Mouse (Mus musculus) limb, embryonic 15.5 days (tissue): ENCODE results near the gene Plb1. TPM values are rescaled to one million over a fixed set of nuclear protein-coding genes. Genes with fewer than 3 reads are reported as not detected.

ENCODE experiments used
- ATAC-seq: fragments of 200-750 bp; cut with Nextera tagmentation; 2 replicates; pipeline ENCODE4 v1.8.0; 2017; ENCODE audit warnings: low read depth, moderate TSS enrichment; ENCODE audit not compliant: insufficient number of reproducible peaks, low FRiP score, low TSS enrichment
- H3K27ac ChIP-seq: fragments of 300-500 bp; sonication (generic); 2 replicates; pipeline ENCODE4 v1.5.1; 2015; ENCODE audit warnings: moderate library complexity, mild to moderate bottlenecking, inconsistent platforms
- H3K27me3 ChIP-seq: fragments of 300-500 bp; sonication (generic); 2 replicates; pipeline ENCODE4 v1.6.1; 2015; ENCODE audit warnings: inconsistent platforms
- H3K36me3 ChIP-seq: fragments of 300-500 bp; sonication (generic); 2 replicates; pipeline ENCODE4 v1.6.1; 2015; ENCODE audit warnings: inconsistent platforms
- H3K4me1 ChIP-seq: fragments of 300-500 bp; sonication (generic); 2 replicates; pipeline ENCODE4 v1.6.1; 2015; ENCODE audit warnings: inconsistent platforms
- H3K4me2 ChIP-seq: fragments of 300-500 bp; sonication (generic); 2 replicates; pipeline ENCODE4 v1.6.1; 2015; ENCODE audit warnings: mild to moderate bottlenecking, inconsistent platforms
- H3K4me3 ChIP-seq: fragments of 300-500 bp; sonication (generic); 2 replicates; pipeline ENCODE4 v1.5.1; 2015; ENCODE audit warnings: mild to moderate bottlenecking, inconsistent platforms
- H3K9ac ChIP-seq: fragments of 300-500 bp; sonication (generic); 2 replicates; pipeline ENCODE4 v1.6.1; 2015; ENCODE audit warnings: inconsistent platforms
- H3K9me3 ChIP-seq: fragments of 300-500 bp; sonication (generic); 2 replicates; pipeline ENCODE4 v1.6.1; 2016; ENCODE audit warnings: inconsistent platforms
- WGBS: fragments of 180-500 bp; shearing (Covaris S2); methylation state at CpG from one replicate; pipeline ENCODE4 v1.1.7; 2015; 5-methylcytosine and 5-hydroxymethylcytosine counted together
- polyA plus RNA-seq: library from polyadenylated mRNA; unstranded; fragments of >200 nt; fragmentation: Nextera tagmentation; extraction: Ambion mirVana; gene quantifications from 2 replicates; pipeline ENCODE4 v1.2.1, GENCODE M21; 2015

The Plb1 gene
- 1.0 and 1.6 TPM in 2 replicates for polyA plus RNA-seq

- H3K9me3 ChIP-seq = no peaks in the 10 kb centered on the region
- no peak within 1 kb of the TSS for H3K27ac ChIP-seq
- 0 out of 2 replicates have a peak, but pooled peaks cover 2% of the 10 kb centered on the region for H3K4me1 ChIP-seq
- ATAC-seq = no peak
- 79% methylated on average over 9 of the region's 9 CpGs for WGBS
- no peak within 1 kb of the TSS for H3K9ac ChIP-seq
- H3K4me2 ChIP-seq = no peak within 1 kb of the TSS
- no peaks in the 10 kb centered on the region for H3K36me3 ChIP-seq
- no peak within 1 kb of the TSS for H3K4me3 ChIP-seq
- no peaks in the 10 kb centered on the region for H3K27me3 ChIP-seq
These were observed at the start of gene Plb1 for GRCm38 (mm10) chr5:32232474-32232873. Gene Plb1 (plus strand): TSS chr5:32232708.

- WGBS = 42% methylated on average over 4 of the region's 4 CpGs
- H3K4me1 ChIP-seq = 0 out of 2 replicates have a peak, but pooled peaks cover 6% of the 10 kb centered on the region
- no peaks in the 10 kb centered on the region for H3K27me3 ChIP-seq
- H3K4me3 ChIP-seq = no peak overlapping the region
- 0 out of 2 replicates have a peak, but pooled peaks have one; percentile 42 for ATAC-seq
- no peak overlapping the region for H3K9ac ChIP-seq
- 0 out of 2 replicates have a peak overlapping the region, but pooled peaks have one; percentile 54 for H3K27ac ChIP-seq
- H3K4me2 ChIP-seq = no peak overlapping the region
- no peaks in the 10 kb centered on the region for H3K36me3 ChIP-seq
- H3K9me3 ChIP-seq = no peaks in the 10 kb centered on the region
These were observed 49.5 kb upstream of the Plb1 start for GRCm38 (mm10) chr5:32182885-32183629.

GRCm38 (mm10) chr5:32187717-32188116 lies 44.8 kb upstream of the Plb1 start:
- no peak for ATAC-seq
- Histone ChIP-seq H3K36me3 (no peaks in the 10 kb centered on the region), H3K9me3 (no peaks in the 10 kb centered on the region), H3K4me1 (0 out of 2 replicates have a peak, but pooled peaks cover 6% of the 10 kb centered on the region), H3K4me2 (no peak overlapping the region), H3K9ac (no peak overlapping the region), H3K27ac (no peak overlapping the region), H3K4me3 (no peak overlapping the region), H3K27me3 (no peaks in the 10 kb centered on the region)
- 55% methylated on average over 11 of the region's 11 CpGs for WGBS

GRCm38 (mm10) chr5:32191259-32191658 lies 41.2 kb upstream of the Plb1 start:
- 75% methylated on average over 5 of the region's 5 CpGs for WGBS
- Histone ChIP-seq H3K4me1 (no peaks in the 10 kb centered on the region), H3K9me3 (no peaks in the 10 kb centered on the region), H3K27ac (no peak overlapping the region), H3K4me3 (no peak overlapping the region), H3K36me3 (no peaks in the 10 kb centered on the region), H3K4me2 (no peak overlapping the region), H3K27me3 (no peaks in the 10 kb centered on the region), H3K9ac (no peak overlapping the region)
- ATAC-seq = no peak

- Histone ChIP-seq H3K4me1 (no peaks in the 10 kb centered on the region), H3K9ac (no peak overlapping the region), H3K4me2 (no peak overlapping the region), H3K27me3 (no peaks in the 10 kb centered on the region), H3K36me3 (no peaks in the 10 kb centered on the region), H3K27ac (no peak overlapping the region), H3K9me3 (no peaks in the 10 kb centered on the region), H3K4me3 (no peak overlapping the region)
- ATAC-seq = no peak
- 74% methylated on average over 16 of the region's 16 CpGs for WGBS
These were observed 40.3 kb upstream of the Plb1 start for GRCm38 (mm10) chr5:32192016-32192845.

GRCm38 (mm10) chr5:32194236-32194635 lies 38.3 kb upstream of the Plb1 start:
- Histone ChIP-seq H3K27ac (no peak overlapping the region), H3K9me3 (no peaks in the 10 kb centered on the region), H3K36me3 (no peaks in the 10 kb centered on the region), H3K9ac (no peak overlapping the region), H3K4me1 (peaks cover 3% of the 10 kb centered on the region; the same call in 1 of the 2 replicates), H3K4me2 (no peak overlapping the region), H3K27me3 (no peaks in the 10 kb centered on the region), H3K4me3 (no peak overlapping the region)
- WGBS = 64% methylated on average over 4 of the region's 4 CpGs
- no peak for ATAC-seq

- Histone ChIP-seq H3K9me3 (no peaks in the 10 kb centered on the region), H3K27me3 (no peaks in the 10 kb centered on the region), H3K4me2 (no peak overlapping the region), H3K4me1 (peaks cover 3% of the 10 kb centered on the region; the same call in 1 of the 2 replicates), H3K27ac (no peak overlapping the region), H3K36me3 (no peaks in the 10 kb centered on the region), H3K9ac (no peak overlapping the region), H3K4me3 (no peak overlapping the region)
- 52% methylated on average over 12 of the region's 12 CpGs for WGBS
- ATAC-seq = no peak
These were observed 36.5 kb upstream of the Plb1 start for GRCm38 (mm10) chr5:32195857-32196609.

GRCm38 (mm10) chr5:32197698-32198097 lies 34.8 kb upstream of the Plb1 start:
- WGBS = 15% methylated on average over 4 of the region's 4 CpGs

GRCm38 (mm10) chr5:32199136-32199535 lies 33.4 kb upstream of the Plb1 start:
- Histone ChIP-seq H3K4me3 (no peak overlapping the region), H3K9ac (no peak overlapping the region), H3K4me2 (no peak overlapping the region), H3K36me3 (no peaks in the 10 kb centered on the region), H3K27me3 (no peaks in the 10 kb centered on the region), H3K4me1 (peaks cover 3% of the 10 kb centered on the region; the same call in 1 of the 2 replicates), H3K27ac (no peak overlapping the region), H3K9me3 (no peaks in the 10 kb centered on the region)
- ATAC-seq = no peak
- WGBS = 66% methylated on average over 3 of the region's 3 CpGs

More at GRCm38 (mm10) chr5:32197698-32198097, 34.8 kb upstream of the Plb1 start:
- no peaks in the 10 kb centered on the region for H3K36me3 ChIP-seq
- no peak overlapping the region for H3K27ac ChIP-seq
- 0 out of 2 replicates have a peak, but pooled peaks have one; percentile 25 for ATAC-seq
- H3K4me2 ChIP-seq = no peak overlapping the region
- H3K4me3 ChIP-seq = no peak overlapping the region
- H3K9me3 ChIP-seq = no peaks in the 10 kb centered on the region
- no peak overlapping the region for H3K9ac ChIP-seq
- no peaks in the 10 kb centered on the region for H3K27me3 ChIP-seq
- peaks cover 3% of the 10 kb centered on the region; the same call in 1 of the 2 replicates for H3K4me1 ChIP-seq

- Histone ChIP-seq H3K27ac (no peak overlapping the region), H3K27me3 (no peaks in the 10 kb centered on the region), H3K36me3 (no peaks in the 10 kb centered on the region), H3K4me1 (peaks cover 3% of the 10 kb centered on the region; the same call in 1 of the 2 replicates), H3K4me3 (no peak overlapping the region), H3K9ac (no peak overlapping the region), H3K4me2 (no peak overlapping the region), H3K9me3 (no peaks in the 10 kb centered on the region)
- no peak for ATAC-seq
- WGBS = 87% methylated on average over 3 of the region's 3 CpGs
These were observed 32.9 kb upstream of the Plb1 start for GRCm38 (mm10) chr5:32199594-32199993.

- H3K4me1 ChIP-seq = no peaks in the 10 kb centered on the region
- no peaks in the 10 kb centered on the region for H3K36me3 ChIP-seq
- no peak for ATAC-seq
- H3K4me2 ChIP-seq = no peak overlapping the region
- no peaks in the 10 kb centered on the region for H3K9me3 ChIP-seq
- H3K27me3 ChIP-seq = no peaks in the 10 kb centered on the region
- H3K27ac ChIP-seq = no peak overlapping the region
- H3K4me3 ChIP-seq = no peak overlapping the region
- no peak overlapping the region for H3K9ac ChIP-seq
- WGBS = 71% methylated on average over 4 of the region's 4 CpGs
These were observed 27.9 kb upstream of the Plb1 start for GRCm38 (mm10) chr5:32204653-32205052.
